Mouse (Mus musculus) adrenal gland, postnatal 14 days (tissue): ENCODE data around the gene Osbpl3. TPM values are rescaled to one million over a fixed set of nuclear protein-coding genes. Genes with fewer than 3 reads are reported as not detected.

Experiments
- DNase-seq: peaks from one replicate; pipeline ENCODE4 v3.0.0; 2021; ENCODE audit warnings: mixed read lengths
- total RNA-seq: library from RNA; stranded (reverse); gene quantifications from 2 replicates; pipeline ENCODE4 v1.2.3, GENCODE M21; 2021

Osbpl3 gene
- total RNA-seq, 1 experiment from 2014 or later, result 35.9 TPM

GRCm38 (mm10) chr6:50371501-50372086 is 84.4 kb downstream of the Osbpl3 start:
- no peak for DNase-seq

- DNase-seq, result peak; percentile 38
Measured at GRCm38 (mm10) chr6:50368502-50369292, 87.3 kb downstream of the Osbpl3 start.

DNA sequence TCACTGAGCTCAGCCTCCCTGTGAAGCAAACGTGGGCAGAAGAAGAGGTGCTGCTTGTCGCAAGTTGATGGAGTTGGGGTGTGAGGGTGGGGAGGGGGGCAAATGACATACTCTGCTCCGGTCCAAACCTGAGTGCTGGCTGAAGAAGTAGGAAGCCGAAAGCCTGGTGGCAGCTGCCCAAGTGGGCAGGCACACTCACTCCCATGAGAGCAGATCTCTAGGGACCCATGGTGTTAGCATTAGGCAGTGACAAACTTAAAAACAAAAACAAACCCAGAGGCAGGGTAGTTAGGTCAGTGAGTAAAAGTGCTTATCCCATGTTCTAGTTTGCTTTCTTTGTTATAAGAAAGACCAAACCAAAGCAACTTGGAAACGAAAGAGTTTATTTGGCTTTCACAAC is 88.2 kb downstream of the Osbpl3 start:
- DNase-seq, result peak; percentile 55

GRCm38 (mm10) chr6:50366724-50367123 is 89.3 kb downstream of the Osbpl3 start:
- DNase-seq, result no peak

DNA sequence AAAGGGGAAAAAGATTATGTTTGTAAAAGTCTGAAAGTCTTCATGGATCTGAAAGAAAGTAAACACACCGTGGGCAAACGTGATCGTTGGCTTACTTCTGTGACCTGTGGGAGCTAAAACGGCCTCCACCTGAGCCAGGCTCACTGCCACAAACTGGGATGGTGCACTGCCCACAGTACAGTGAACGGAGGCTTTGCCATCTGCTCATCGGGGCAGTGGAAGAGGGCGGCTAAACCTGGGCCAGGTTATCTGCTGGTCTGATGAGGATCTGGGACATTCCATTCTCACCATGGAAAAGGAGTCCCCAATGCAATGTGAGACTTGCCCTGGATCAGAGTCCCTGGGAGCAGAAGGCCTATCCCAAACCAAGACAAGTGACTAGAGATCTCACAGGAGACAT is 89.7 kb downstream of the Osbpl3 start:
- no peak for DNase-seq

DNA sequence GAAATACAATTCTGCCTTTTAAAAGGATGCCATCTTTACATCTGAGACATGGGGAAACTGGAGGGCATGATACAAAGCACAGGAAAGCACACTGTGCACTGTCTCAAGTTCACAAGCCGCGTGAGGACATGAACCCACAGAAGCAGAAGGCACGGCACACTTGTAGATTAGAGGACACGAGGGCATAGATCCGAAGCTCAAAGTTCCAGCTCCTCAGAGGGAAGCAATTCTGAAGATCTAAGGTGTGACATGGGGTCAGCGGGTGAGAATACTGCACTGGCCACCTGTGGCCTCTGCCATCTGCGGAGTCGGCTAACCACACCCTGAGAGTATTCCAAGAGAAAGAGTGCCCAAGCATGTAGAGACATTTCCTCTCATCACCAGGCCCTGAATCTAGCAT is 91.6 kb downstream of the Osbpl3 start:
- DNase-seq, result no peak

DNA sequence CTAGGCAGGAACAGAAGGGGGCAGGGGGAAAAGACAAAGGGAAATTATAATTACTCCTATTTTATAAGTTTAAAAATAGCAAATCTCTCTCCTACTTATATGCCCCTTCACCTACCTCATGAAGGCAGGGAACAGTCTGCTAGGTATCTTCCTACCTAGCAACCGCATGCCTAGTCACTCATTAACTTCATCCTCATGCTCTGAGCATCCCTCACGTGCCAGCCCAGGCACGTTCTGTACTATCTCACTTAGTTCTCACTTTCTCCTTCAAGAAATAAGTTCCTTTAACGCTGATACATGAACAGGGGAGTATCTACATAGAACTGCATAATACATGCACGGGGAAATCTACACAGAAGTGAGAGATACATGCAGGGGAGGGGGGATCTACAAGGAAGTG is 92.6 kb downstream of the Osbpl3 start:
- no peak for DNase-seq

- DNase-seq, result peak; percentile 58
Measured at GRCm38 (mm10) chr6:50362704-50363261, 93.2 kb downstream of the Osbpl3 start.

GRCm38 (mm10) chr6:50362196-50362595 is 93.8 kb downstream of the Osbpl3 start:
- peak; percentile 40 for DNase-seq

DNA sequence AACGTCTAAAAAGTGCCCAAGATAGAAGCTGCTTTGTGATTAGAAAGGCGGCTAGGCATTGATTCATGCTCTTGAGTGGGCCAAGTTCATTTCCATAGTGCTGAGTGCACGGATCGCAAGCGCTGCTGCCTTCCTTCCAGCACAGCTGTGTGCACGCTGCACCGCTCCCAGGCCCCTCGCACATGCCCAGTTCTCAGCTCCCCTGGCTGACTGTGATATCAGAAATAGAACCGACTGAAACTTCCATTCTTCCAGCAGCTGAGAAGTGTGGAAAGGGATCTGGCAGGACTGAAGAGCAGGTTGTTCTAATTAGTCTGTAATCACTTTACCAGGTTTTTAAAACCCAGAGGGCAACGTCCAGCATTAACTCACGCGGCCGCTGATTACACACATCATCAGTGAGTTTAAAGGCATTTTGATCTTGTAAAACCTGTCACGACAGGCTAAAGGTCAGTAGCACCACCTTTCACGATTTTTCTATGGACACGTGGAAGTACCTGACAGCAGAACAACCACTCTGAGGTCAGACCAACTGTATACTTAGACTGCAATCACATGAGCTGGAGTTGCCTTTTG is 97.8 kb downstream of the Osbpl3 start:
- DNase-seq, result peak; percentile 28

GRCm38 (mm10) chr6:50354688-50355660 is 101.0 kb downstream of the Osbpl3 start:
- peak; percentile 36 for DNase-seq

- no peak for DNase-seq
Measured at GRCm38 (mm10) chr6:50352812-50353211, 103.2 kb downstream of the Osbpl3 start.

GRCm38 (mm10) chr6:50350911-50351310 is 105.1 kb downstream of the Osbpl3 start:
- no peak for DNase-seq

DNA sequence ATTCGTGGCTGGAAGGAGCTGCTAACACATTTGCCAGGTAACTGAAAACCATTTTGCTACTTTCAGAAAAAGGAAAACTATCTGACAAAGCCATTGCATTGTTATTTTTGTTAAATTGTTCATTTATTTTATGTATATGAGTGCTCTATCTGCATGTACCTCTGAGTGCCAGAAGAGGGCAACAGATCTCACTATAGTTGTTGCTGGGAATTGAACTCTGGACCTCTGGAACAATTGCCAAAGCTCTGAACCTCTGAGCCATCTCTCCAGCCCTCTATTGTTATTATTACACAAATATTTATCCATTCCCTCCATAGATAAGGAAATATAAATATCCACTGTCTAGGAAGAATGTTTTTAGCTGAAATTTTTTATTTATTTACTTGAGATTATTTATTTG is 107.4 kb downstream of the Osbpl3 start:
- DNase-seq, result no peak

GRCm38 (mm10) chr6:50346204-50346603 is 109.8 kb downstream of the Osbpl3 start:
- DNase-seq, result no peak

DNA sequence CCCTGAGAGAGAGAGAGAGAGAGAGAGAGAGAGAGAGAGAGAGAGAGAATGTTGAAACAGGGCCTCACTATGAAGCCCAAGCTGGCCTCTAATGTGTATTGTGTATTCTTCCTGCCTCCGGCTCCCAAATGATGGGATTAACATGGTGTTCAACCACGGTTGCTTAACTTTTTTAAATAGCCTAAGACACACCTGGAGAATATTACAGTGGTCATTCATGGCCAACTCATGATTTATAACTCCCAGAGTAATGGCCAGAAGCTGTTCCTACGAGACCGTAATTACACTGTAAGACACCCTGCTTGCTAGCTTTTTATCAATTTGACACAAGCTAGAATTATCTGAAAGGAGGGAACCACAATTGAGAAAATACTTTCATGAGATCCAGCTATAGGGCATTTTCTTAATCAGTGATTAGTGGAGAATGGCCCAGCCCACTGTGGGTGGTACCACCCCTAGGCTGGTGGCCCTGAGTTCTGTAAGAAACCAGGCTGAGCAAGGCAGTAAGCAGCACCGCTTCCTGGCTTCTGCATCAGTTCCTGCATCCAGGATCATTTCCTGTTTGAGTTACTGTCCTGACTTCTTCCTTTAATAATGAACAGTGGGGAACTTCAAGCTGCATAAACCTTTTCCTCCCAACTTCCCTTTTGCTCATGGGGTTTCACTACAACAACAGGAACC is 115.6 kb downstream of the Osbpl3 start:
- no peak for DNase-seq

GRCm38 (mm10) chr6:50337431-50337830 is 118.6 kb downstream of the Osbpl3 start:
- no peak for DNase-seq

DNA sequence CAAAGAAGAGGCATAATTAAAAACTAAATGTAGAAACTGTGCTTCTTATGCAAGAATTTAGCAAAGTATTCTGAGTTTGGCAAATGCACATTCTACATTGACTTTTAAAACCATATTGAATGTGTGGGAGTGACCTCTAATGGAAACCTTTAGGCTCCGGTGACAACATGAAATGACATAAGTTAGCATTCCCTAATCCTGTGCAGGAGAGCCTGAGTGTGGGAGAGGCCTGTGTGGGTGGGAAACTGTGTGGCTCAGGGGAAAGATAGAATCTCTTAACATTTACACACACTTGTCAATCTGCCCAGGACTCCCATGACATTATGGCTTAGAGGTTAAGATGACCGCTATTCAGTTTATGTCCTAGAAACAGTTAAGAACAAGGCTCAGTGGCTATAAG is 119.6 kb downstream of the Osbpl3 start:
- DNase-seq, result no peak

DNA sequence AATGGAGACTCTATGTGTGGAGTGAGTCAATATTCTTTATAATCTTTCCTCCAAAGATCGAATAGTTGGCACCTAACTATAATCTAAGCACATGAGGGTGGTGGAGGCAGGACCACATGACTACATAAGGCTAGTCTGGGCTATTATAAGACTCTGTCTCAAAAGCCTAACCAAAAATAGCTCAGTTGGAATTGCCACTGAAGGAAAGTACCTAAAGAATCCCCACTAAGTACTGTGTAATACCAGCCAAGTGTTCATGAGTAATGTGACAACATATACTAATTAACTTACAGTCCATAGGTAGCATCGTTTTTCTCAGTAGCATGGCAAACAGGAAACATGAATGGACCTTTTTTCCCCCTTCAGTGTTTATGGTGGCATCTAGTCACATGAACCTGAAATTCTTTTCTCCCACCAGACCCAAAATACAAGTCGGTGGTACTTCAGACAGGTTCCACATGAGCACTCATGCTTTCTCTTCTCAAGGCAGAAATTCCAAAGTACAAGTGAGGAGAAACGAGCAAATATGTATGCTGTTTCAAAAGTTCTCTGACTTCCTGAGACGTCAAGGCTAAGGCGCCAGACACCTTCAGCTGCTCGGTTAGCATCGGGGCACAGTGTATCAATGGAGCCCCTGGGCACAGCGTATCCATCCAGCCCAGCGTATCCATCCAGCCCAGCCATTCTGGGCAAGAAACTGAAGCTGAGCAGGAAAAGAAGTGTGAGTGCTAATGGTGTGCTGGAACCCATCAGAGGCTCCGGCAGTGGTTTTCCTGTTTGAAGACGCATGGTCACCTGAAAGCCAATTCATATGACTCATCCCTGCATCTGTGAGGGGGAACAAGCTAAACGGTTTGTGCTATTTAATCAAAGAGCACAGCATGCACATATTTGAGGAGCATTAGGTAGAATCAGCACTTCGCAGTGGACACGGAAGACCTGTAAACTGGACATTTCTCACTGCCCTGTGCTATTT is 120.9 kb downstream of the Osbpl3 start:
- no peak for DNase-seq

DNA sequence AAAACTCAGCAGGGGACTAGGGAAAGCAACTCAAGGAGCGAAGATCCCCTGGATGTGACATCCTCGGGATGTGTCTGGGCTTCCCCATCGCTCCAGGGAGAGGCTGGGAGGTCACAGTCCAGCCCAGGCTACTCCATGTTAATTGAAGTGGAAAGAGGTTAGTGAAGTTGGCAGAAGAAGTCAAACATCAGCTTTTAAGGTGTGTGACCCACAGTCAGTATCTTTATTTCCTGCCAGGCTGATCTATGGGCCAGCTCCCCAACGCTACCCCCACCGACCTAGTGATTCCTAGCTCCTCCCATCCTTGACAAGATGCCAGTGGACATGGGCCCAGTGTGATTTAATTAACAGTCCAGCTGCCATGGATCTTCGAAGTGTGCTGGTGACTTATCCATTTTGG is 122.7 kb downstream of the Osbpl3 start:
- DNase-seq, result no peak
